Mouse (Mus musculus) cerebellum, adult 2 months (tissue): ENCODE measurements around the gene Serpinb5.

ENCODE experiments used
- CTCF ChIP-seq: fragments of 200-500 bp; IDR thresholded peaks from 2 replicates; pipeline ENCODE4 v1.5.1; 2011; ENCODE audit warnings: low read depth, mild to moderate bottlenecking, control low read depth, low read length, moderate library complexity, borderline replicate concordance; ENCODE audit not compliant: insufficient read depth
- POLR2A ChIP-seq: fragments of 200-500 bp; IDR thresholded peaks from 2 replicates; pipeline ENCODE4 v1.6.1; 2011; ENCODE audit warnings: low read length, control low read depth, borderline replicate concordance; ENCODE audit not compliant: insufficient read depth

GRCm38 (mm10) chr1:106828784-106829183 lies 32.2 kb upstream of the Serpinb5 start:
- TF ChIP-seq CTCF (no peak), POLR2A (no peak)
